Mouse (Mus musculus) embryonic stem cell, embryonic (primary cell): ENCODE measurements around the gene Utrn.

Source experiments
- CTCF ChIA-PET, 4 experiments: fragments of 300-600 bp in 2 of 4; fragments of 350-600 bp in 2 of 4; sonication (Branson Sonifier 250); formaldehyde crosslinking; loops; one replicate each; lab custom pipeline; 2022; ENCODE audit warnings: inconsistent platforms in 2 of 4; lab: Charles Lee
- POLR2A ChIA-PET, 4 experiments: fragments of 300-600 bp in 2 of 4; fragments of 350-600 bp in 2 of 4; sonication (Branson Sonifier 250); formaldehyde crosslinking; loops; one replicate each; lab custom pipeline; 2022; ENCODE audit warnings: antibody characterized with exemption in 4 of 4, inconsistent platforms in 1 of 4; lab: Charles Lee

Gene Utrn

DNA sequence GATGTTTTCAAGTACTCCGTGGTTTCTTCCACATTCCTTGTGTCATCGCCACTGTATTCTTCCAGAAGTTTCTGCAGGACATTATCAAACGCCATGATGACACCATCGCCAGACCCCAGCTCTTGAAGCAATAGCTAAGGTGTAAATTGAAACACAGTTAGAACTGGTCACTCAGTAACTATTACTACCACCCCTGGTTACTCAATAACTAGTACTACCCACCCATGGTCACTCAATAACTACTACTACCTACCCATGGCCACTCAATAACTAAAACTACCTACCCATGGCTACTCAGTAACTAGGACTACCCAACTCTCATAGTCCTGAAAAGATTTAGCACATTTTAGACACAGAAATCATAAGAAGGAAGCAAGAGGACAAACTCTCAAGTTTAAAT is 235.2 kb downstream of the Utrn start:
- POLR2A ChIA-PET: no interaction called here
- CTCF ChIA-PET: interaction anchor here in 1 of 4 experiments (0.6 kb wide), 1 partner anchor 27 kb away, joined by 5 read pairs; no protein-coding TSS in a partner anchor

DNA sequence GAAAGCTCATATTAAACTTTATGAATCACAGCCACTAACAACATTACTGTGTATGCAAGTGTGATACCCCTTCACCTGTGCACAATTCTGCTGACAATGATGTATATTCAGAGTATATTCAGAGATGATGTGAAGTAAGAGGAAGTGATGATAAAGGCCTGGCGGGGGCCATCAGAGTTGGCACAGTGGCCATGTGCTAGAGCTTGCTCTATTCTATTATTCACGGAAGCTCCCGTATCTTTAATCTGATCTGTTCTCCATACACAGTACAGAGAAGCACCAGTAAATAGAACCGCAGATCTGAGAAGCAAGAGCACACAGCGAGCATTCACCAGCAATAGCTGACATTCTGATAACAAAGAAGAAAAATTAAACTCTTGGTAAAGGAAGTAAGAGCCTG is 238.2 kb downstream of the Utrn start:
- ChIA-PET CTCF (interaction anchor here in 1 of 4 experiments (0.6 kb wide), 1 partner anchor 8 kb away, joined by 4 read pairs; no protein-coding TSS in a partner anchor), POLR2A (interaction anchor here in 1 of 4 experiments (0.5 to 0.7 kb wide), 2 partner anchors 9 to 698 kb away, joined by 3 to 4 read pairs; no protein-coding TSS in a partner anchor)

DNA sequence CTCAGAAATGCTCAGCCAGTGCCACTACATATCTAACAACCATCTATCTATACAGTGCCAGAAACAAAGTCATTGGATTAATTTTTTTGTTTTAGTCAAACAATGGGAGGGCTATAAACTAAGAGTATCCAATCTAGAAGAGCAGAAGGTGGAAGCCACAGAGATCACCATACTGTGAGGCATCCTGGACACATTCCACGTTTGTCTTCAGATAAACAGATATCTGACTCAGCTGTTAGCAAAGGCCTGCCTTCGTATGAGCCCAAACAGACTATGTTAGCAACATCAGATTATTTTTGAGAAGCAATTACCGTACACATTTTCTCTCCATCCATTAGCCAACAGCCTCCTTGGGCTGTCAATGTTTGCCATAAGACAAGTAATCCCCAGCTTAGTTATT is 250.8 kb downstream of the Utrn start:
- POLR2A ChIA-PET: no interaction called here

DNA sequence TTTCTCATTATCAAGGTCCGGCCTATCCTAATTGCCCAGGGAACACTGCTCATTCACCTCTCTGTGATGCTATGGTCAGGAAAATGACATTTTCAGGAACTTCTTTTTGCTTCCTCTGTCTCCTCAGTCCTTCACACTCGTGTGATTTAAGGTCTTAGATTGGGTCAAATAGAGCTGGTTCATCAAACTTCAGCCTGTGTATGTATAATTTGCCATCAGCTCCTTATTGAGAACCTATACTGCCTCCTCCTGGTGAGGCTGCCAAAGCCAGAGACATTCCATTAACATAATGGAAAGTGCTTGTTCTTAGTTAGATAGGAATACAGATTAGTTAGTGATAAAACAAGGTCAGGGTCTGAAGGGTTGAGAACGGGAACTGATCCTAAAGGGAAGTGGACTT is 253.4 kb downstream of the Utrn start:
- POLR2A ChIA-PET: interaction anchor here in 2 of 4 experiments (0.5 to 2.9 kb wide), 8 partner anchors 12 to 307 kb away, joined by 3 to 11 read pairs (median 4); partner anchors contain the start of gene Utrn (in 1 of the 2)
- CTCF ChIA-PET: interaction anchor here in 2 of 4 experiments (0.6 to 1.5 kb wide), 7 partner anchors 27 to 1166 kb away, joined by 3 to 5 read pairs (median 3); no protein-coding TSS in a partner anchor

More for the DNA sequence above, 250.8 kb downstream of the Utrn start:
- CTCF ChIA-PET: no interaction called here

DNA sequence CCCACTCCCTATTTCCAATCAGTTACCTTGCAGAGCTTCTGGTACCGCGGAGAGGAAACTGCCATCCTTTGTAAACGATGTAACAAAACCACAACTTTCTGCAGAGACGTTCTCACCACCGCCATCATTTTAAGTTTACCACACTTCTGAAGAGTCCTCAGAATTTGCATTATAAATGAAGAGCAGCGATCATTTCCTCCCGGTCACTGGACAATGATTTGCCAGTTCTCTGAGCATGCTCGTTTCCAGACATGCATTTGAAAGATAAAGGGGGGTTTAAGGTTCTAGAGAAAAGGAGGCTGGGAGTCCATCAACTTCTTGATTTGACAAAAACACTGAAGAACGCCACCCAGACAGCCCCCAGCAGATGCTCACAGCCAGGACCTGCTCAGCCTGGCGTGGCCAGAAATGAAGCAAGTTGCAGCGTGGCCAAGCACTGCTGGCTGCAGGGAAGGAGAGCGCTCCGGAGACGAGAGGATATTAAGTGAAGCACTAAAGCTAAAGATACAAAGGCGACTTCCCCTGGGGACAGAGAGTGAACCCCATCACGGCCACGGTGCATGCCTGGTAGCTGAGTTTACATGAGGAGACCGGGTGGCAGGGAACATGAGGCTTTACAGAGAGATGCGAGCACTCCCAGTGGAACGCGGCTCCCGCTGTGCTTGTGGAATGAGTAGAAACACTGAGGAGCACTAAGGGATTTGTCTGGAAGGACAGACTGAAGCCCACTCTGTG is 254.5 kb downstream of the Utrn start:
- CTCF ChIA-PET: interaction anchor here in 1 of 4 experiments (1.4 to 1.5 kb wide), 2 partner anchors 28 to 66 kb away, joined by 3 to 5 read pairs; no protein-coding TSS in a partner anchor
- POLR2A ChIA-PET: interaction anchor here in 2 of 4 experiments (0.7 to 2.9 kb wide), 10 partner anchors 14 to 308 kb away, joined by 3 to 11 read pairs (median 4); partner anchors contain the start of gene Utrn (in 1 of the 2)

DNA sequence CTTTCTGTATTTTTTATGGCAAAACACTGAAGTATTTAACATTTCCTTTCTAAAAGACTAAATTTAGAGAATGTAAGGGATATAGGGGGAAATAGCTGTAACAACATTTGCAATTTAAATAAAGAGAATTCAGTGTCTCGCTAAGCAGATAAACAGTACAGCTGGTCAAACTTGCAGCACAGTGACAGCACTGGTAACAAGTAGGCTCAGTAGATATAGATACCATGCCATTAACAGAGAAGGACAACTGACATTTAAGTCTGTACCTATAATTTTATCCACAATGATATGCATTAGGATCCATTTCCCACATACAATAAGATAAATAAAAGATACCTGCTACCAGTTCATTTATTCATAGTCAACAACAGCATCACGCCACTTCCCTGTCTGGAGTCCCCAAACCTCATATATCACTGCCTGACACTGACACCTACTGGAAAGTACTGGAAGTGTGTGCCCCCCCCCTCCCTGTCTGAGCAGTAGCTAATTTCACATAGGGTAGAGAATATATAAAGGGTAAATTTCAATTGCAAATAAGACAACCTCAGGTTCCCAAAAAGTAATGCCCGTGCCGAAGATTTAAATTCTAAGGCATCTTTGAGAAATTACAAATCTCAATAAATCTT is 256.8 kb downstream of the Utrn start:
- ChIA-PET POLR2A (interaction anchor here in 3 of 4 experiments (0.6 to 1.2 kb wide), 10 partner anchors 9 to 1401 kb away, joined by 3 to 6 read pairs (median 4); no protein-coding TSS in a partner anchor), CTCF (interaction anchor here (0.5 to 1.3 kb wide), 69 partner anchors 10 to 1993 kb away, joined by 3 to 13 read pairs (median 4); no protein-coding TSS in a partner anchor)

DNA sequence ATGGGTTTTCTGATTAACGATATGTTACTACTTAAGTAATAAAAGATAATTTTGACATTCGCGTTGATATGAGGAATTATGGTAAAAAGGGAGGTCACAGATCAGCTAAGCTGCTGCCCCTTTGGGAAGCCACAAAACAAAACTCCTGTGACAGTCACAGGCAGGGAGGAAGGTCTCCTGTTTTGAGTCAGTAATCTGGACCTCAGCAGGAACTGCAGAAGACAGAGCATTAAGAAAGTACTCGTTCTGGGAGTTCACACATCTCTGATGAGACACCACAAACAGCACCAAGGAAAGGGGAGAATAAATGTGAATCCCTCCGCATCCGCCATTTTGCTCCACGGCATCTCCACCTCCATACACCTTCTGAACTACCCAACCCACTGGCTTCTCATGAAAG is 259.3 kb downstream of the Utrn start:
- CTCF ChIA-PET: interaction anchor here in 2 of 4 experiments (0.7 to 1.6 kb wide), 2 partner anchors 37 to 245 kb away, joined by 4 read pairs; no protein-coding TSS in a partner anchor
- POLR2A ChIA-PET: interaction anchor here in 3 of 4 experiments (0.9 to 4.9 kb wide), 14 partner anchors 19 to 1266 kb away, joined by 3 to 40 read pairs (median 6); partner anchors contain the start of gene Epm2a (in 1 of the 3)

DNA sequence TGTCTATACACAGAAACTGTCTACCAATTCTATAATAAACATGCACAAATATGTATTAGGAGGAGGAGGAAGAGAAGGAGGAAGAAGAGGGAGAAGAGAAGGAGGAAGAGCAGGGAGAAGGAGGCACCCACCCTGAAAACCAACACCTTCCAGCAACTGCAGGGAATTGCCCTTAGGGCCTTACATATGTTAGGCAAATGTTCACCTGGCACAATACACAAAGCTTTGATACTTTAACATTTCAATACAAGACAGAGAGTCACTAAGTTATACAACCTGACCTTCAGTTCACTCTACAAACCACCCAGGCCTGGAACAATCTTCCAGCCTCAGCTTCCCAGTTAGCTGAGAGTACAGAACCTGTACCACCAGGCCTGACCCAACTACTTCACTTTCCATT is 260.5 kb downstream of the Utrn start:
- ChIA-PET POLR2A (interaction anchor here (0.5 to 4.9 kb wide), 32 partner anchors 9 to 1265 kb away, joined by 3 to 40 read pairs (median 4); partner anchors contain the start of gene Epm2a (in 1 of the 4)), CTCF (interaction anchor here in 3 of 4 experiments (0.6 to 1.6 kb wide), 5 partner anchors 29 to 456 kb away, joined by 3 to 4 read pairs (median 3); no protein-coding TSS in a partner anchor)

DNA sequence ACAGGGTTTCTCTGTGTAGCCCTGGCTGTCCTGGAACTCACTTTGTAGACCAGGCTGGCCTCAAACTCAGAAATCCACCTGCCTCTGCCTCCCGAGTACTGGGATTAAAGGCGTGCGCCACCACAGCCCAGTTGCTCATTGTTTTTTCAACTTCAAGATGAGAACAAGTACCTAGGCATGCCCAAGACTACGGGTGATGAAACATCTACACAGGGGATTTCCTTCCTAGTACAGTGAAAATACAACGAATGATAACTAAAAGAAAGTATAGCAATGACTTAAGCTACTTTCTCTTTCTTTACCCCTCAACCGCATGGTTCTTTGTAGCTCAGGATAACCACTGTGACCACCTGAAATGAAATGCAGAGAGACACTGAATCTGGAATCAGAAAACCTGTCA is 262.0 kb downstream of the Utrn start:
- CTCF ChIA-PET: interaction anchor here in 2 of 4 experiments (0.7 to 1.1 kb wide), 2 partner anchors 24 to 27 kb away, joined by 3 to 5 read pairs; no protein-coding TSS in a partner anchor
- POLR2A ChIA-PET: interaction anchor here in 3 of 4 experiments (0.8 to 4.9 kb wide), 12 partner anchors 11 to 316 kb away, joined by 3 to 40 read pairs (median 4); no protein-coding TSS in a partner anchor

DNA sequence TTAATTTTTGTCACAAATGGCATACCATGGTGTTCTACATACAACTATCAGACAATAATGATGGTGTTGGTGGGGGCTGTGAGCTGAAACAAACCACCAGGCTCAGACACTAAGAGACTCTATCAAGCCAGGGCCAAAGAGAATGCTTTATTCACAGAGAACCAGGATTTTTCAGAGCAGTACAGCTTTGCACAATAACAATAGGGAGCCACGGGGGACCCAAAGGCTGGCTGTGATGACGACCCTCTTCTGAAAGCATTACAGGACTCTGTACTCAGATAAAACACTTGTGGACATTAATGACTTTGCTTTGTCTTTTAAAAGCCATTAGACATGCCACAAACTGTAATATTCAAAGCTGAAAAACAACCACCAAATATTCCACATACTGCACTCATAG is 273.8 kb downstream of the Utrn start:
- POLR2A ChIA-PET: interaction anchor here in 1 of 4 experiments (1.3 to 1.4 kb wide), 2 partner anchors 14 to 106 kb away, joined by 3 read pairs; no protein-coding TSS in a partner anchor
- CTCF ChIA-PET: no interaction called here

DNA sequence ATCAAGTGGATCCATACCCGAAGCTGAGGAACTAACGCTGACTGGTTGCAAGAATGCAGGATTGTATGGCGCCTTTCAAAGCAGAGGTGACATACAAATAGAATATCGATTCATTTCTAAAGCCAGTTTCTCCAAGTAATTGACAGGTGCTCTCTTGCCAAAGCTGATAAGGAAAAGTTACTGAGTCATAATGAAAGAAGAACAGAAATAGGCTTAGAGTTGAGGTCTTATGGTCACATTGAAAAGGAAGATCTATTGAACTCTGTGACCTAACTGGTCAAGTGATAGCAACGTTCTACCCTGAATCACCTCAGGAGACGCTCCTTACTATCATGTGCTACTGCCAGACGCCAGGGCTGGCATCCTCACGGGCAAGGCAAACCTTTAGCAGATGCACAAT is 274.2 kb downstream of the Utrn start:
- CTCF ChIA-PET: no interaction called here
- POLR2A ChIA-PET: interaction anchor here in 1 of 4 experiments (1.3 kb wide), 2 partner anchors 11 to 14 kb away, joined by 4 read pairs; no protein-coding TSS in a partner anchor

DNA sequence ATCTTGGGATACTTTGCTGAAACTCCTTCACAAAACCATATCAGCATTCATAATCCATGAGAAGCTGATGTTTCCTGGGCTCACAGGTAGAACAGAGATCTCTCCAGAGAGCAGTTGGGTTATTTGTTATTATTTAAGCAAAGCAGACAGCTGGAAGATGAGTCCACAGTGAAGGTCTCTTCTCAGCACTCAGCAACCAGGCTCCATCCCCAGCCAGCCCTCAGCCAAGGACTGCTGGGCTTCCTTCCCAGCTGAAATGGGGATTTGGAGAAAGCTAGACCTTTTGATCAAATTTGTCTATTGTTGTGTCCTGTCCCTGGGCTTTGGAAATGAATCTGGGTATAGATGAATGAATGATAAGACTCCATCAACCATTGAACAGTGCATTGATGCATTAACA is 276.1 kb downstream of the Utrn start:
- CTCF ChIA-PET: no interaction called here

DNA sequence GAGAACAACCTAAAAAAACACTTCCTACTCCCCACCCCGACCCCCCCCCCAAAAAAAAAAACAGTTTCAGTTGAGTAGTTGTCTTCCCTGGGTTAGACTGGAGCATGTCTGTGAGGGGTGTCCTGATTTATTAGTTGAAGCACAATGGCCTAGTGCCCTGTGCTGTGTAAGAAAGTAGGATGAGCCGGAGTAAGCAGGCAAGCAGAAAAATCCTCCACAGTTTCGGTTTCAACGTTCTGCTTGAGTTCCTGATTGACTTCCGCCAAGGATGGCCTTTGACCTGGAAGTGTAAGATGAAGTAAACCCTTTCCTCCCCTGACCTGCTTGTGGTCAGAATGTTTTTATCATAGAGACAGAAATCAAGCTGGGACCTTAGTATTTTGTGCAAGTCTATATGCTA is 277.2 kb downstream of the Utrn start:
- CTCF ChIA-PET: no interaction called here
- POLR2A ChIA-PET: interaction anchor here in 1 of 4 experiments (0.7 to 1.1 kb wide), 3 partner anchors 11 to 17 kb away, joined by 3 read pairs; no protein-coding TSS in a partner anchor

More for the DNA sequence above, 276.1 kb downstream of the Utrn start:
- POLR2A ChIA-PET: interaction anchor here in 1 of 4 experiments (0.9 kb wide), 1 partner anchor 19 kb away, joined by 4 read pairs; no protein-coding TSS in a partner anchor

DNA sequence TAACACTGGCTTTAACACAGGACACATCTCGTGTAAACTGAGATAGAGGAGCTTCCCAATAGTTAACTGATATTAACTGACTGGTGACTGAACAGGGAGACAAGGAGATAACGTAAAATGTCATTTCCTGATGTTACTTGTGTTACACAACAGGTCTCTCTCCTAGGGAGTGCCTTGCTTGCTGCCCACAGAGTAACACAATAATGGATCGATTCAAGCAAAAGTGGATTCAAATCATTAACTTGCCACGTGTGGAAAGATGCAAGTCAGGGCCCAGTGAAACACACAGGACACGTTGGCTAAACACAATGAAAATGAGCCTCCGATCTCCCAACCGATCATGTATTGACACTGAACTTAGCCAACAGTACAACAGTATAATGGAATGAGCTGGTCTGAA is 281.1 kb downstream of the Utrn start:
- CTCF ChIA-PET: no interaction called here
- POLR2A ChIA-PET: interaction anchor here in 1 of 4 experiments (1.3 to 1.4 kb wide), 2 partner anchors 9 to 39 kb away, joined by 4 to 5 read pairs; no protein-coding TSS in a partner anchor

DNA sequence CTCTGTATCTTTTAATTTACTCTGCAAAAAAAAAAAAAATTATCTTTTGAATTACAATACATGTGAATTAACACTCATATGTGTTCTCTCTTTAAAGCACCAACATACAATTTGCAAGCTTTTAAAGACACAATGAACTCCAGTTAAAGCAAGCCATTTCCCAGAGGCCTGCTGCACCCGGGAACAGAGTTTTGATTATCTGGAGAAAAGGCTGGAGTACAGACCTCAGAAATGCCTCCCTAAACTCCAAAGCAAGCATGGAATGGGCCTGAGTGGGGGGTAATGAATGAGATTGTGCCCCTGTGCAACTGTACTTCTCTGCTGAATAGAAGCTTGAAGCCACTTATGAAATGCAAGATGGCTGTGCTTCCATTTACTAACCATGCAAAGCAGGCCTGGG is 281.8 kb downstream of the Utrn start:
- POLR2A ChIA-PET: interaction anchor here in 1 of 4 experiments (1.1 to 1.6 kb wide), 3 partner anchors 8 to 22 kb away, joined by 3 to 5 read pairs (median 4); no protein-coding TSS in a partner anchor
- CTCF ChIA-PET: no interaction called here

DNA sequence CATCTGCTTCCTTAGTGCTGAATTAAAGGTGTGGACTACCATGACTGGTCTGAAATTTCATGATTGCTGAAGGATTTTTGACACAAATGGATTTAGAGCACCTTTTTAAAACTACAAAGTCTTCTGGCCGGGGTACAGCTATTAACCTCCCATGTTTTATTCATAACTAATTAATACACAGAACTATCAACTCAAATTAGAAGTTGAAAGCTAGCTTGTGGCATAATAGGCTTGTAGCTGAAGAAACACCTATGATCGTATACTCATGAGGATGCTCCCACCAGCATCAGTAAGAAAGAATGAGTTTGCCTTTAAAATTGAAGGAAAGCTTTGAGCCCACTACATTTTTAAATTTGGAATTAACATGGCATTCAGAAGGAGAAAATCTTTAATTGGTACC is 282.3 kb downstream of the Utrn start:
- POLR2A ChIA-PET: interaction anchor here in 1 of 4 experiments (1.1 to 1.6 kb wide), 2 partner anchors 12 to 22 kb away, joined by 3 to 4 read pairs; no protein-coding TSS in a partner anchor
- CTCF ChIA-PET: no interaction called here

DNA sequence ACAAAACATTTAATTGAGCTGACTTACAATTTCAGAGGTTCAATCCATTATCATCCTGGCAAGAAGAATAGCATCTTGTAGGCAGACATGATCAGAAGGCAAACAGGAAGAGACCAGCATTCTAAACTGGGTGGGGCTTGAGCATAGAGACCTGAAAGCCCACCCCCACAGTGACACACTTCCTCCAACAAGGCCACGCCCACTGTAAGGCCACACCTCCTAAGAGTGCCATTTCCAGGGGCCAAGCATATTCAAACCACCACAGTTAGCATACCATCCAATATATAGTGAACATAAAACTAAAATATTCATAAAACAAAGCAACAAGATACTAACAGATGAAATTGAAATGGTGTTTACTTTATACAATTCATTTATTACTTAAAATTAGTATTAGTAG is 283.0 kb downstream of the Utrn start:
- POLR2A ChIA-PET: interaction anchor here in 1 of 4 experiments (1.6 kb wide), 1 partner anchor 23 kb away, joined by 4 read pairs; no protein-coding TSS in a partner anchor
- CTCF ChIA-PET: no interaction called here

DNA sequence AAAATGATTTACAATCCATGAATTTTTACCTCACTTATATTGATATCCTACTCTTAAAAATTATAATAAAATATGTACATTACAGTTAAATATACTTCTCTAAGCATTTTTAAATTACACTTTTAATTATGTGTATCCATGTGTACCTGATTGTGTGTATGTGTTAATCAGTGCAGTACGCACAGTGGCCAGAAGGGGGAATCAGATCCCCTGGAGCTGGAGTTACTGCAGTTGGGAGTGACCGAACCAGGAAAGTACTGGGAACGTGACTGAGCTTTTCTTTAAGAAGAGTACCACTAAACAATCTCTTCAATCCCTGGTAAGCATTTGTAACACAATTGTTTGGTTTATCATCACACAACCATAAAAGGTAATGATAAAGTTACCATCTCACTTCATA is 285.7 kb downstream of the Utrn start:
- ChIA-PET POLR2A (interaction anchor here in 3 of 4 experiments (0.7 to 2.0 kb wide), 8 partner anchors 10 to 198 kb away, joined by 3 to 7 read pairs (median 4); no protein-coding TSS in a partner anchor), CTCF (interaction anchor here in 3 of 4 experiments (0.6 to 1.4 kb wide), 4 partner anchors 23 to 38 kb away, joined by 3 to 6 read pairs (median 3); no protein-coding TSS in a partner anchor)
